Mouse (Mus musculus): Measurements from ENCODE around the gene H2afb2.

Gene H2afb2

GRCm38 (mm10) chrX:116680878-116681277 is at the start of gene H2afb2:
Gene H2afb2, plus strand, starts transcription at chrX:116681178.
- no peak for DNase-seq (ENCODE audit: low spot score)
